Mouse (Mus musculus) right cerebral cortex, postnatal 10 days (tissue): ENCODE data around the gene Fmo9.

Experiments used
- DNase-seq, 2 experiments: peaks; one replicate each; pipeline ENCODE4 v3.0.0; 2021; ENCODE audit warnings: low spot score in 2 of 2

Gene Fmo9

DNA sequence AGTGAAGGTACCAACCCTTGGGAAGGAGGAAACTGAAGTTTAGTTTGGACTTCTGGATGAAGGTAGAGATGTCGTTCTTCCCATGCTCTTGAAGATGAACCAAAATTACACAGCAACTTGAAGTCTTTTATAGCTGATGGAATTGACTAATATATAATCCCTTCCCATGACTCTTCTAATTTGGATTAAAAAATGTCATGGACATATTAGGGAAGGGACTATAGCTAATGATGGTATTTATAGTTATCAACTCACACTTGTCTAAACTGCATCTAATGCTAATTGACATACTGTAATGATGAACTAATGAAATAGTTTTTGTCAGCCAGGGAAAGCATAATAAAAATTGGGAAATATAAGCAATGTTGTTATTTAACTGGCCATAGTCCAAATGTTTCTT, at the start of gene Fmo9:
Fmo9 (minus strand) TSS at position 101 of the 400 bp plus-strand sequence.
- no peak for DNase-seq

DNA sequence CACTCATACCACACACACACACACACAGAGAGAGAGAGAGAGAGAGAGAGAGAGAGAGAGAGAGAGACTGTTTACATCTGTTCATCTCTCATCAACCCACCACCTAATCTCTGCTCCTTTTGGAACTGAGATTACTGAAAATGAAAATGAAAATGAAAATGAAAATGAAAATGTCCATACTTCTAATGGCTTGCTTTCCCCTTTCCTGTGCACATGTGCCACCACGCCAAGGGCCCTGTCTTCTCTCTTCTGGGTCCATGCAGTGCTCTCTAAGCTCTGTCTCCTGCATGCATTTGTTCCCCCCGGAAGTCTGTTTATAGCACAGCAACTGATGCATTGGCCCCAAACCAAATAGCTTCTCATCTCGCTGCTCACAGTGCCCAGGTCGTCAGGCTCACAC, 49.2 kb upstream of the Fmo9 start:
- no peak for DNase-seq

DNA sequence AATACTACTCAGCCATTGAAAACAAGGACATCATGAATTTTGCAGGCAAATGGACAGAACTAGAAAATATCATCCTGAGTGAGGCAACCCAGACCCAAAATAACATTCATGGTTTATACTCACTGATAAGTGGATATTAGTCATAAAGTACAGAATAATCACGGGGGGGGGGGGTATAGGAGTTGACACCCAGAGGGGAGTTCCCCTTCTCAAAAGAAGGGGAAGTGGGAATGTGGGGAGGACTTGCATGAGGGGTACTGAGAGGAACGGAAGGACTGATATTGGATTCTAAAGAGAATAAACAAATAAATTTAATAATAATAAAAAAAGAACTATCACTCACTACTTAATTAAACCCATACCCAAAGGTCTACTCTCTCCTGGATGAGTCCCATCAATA, 48.6 kb upstream of the Fmo9 start:
- DNase-seq = no peak

DNA sequence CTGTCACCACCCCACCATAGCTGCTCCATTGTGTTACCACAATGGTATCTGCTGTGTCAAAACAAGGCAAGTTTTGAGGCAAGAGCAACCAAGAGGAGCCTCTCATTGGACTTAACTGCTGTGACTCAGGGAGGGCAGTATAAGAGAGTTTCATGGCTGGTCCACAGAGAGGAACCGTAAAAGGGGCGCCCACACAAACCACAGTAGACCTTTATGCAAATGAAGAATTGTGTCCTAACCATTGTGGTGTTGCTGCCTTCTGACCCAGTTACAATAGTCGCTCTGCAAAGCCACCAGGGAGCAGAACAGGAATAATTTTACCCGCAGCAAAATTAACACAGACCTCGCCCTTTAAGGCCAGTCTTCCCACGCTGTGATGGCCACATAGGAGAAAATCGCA, 29.2 kb upstream of the Fmo9 start:
- DNase-seq = no peak

DNA sequence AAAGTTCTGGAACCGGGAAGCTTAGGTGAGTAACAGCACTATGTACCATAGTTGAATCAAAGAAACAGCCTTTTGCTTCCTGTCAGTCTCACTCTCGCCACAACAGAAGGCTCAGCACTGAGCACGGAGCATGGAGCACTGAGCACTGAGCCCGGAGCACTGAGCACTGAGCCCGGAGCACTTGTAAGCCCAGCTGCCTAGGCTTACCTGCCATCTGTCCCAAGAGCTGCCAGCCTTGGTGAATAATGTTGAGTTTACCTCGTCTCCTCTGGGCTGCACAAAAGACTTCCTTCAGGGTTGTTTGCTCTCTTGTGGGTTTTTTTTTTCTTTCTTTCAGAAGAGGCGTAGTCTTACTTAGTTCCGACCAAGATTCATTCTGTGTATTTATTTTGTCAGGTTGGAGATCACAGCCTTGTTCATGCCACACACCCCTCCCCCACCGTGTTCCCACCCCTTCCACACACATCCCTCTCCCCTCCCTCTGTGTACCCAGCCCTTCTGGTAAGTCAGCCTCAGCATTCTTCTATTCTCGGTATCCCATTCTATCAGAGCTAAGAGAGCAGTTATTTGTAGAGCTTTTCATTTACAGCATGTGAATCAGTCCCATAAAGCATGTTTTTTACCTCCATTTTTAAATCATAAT, 20.7 kb upstream of the Fmo9 start:
- DNase-seq = no peak

DNA sequence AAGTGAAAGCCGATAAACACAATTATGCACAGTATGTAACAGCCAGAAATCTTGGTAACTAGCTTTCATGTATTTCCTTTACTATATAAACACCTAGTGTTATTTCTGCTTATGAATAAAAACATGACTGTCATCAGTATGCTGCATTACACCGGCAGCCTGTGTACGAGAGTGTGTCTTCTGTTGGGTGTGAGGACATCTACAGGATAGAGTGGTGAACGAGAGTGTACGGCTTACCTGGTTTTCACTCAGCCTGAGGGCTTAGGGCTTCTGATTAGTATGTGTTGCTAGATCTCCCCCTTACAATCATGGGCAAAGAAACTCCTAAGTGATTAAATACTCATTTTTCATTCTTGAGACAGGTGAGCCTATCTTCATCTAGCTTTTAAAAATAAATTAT, 12.4 kb downstream of the Fmo9 start:
- DNase-seq = no peak

DNA sequence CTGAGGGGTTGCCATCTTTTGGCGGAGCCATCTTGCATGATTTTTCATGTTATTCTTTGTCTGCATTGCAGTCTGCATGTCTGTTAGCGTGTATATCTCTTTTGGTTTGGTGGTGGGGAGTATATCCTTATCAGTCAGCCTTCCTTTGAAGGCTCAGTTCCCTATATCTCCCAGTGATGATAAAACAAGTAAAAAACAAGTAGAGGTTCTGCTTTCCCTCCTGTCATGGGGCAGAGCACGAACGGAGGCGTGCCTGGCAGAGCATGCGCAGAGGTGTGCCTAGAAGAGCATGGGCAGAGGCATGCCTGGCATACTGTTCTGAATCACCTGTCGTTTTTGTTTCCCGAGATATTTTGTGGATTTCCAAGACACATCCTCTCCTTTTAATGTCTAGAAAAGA, 20.8 kb downstream of the Fmo9 start:
- DNase-seq = no peak

DNA sequence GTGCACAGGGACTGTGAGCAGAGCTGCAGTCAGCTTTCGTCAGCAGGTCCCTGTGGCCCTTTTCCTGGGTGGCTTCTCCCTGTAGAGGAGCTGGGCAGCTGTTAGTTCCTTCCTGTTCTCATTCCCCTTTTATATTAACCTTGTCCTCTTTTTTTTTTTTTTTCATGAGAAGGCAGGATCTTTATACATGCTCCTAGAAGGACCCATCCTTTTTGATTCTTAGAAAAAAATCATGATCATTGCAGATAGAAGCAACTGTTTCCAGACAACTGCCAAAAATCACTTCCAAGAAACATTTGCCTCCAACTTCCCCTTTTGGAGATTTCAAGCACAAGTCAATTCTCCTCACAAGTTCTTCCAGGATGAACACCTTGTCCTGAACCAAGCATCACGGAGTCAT, 34.1 kb downstream of the Fmo9 start, which contains the start of gene Gm4847:
Gm4847 (minus strand) TSS at position 101 of the 400 bp plus-strand sequence.
- DNase-seq = no peak
